Mouse (Mus musculus) embryonic fibroblast, embryonic 13.5 days (primary cell): ENCODE measurements around the gene Unc5cl. TPM values are rescaled to one million over a fixed set of nuclear protein-coding genes. Genes with fewer than 3 reads are reported as not detected.

Source experiments
- H3K27ac ChIP-seq: 2 replicates; pipeline ENCODE4 v1.5.1; 2012; ENCODE audit warnings: low read length, control low read depth, inconsistent platforms; ENCODE audit not compliant: insufficient read depth
- H3K4me1 ChIP-seq: 2 replicates; pipeline ENCODE4 v1.6.1; 2011; ENCODE audit warnings: low read length; ENCODE audit not compliant: control insufficient read depth, insufficient read depth
- H3K4me3 ChIP-seq: 2 replicates; pipeline ENCODE4 v1.5.1; 2011; ENCODE audit warnings: mild to moderate bottlenecking, control low read depth, low read length; ENCODE audit not compliant: insufficient read depth
- CTCF ChIP-seq: IDR thresholded peaks from 2 replicates; pipeline ENCODE4 v1.5.1; 2011; ENCODE audit warnings: mild to moderate bottlenecking, control low read depth, low read length, moderate library complexity, borderline replicate concordance; ENCODE audit not compliant: insufficient read depth
- POLR2A ChIP-seq: IDR thresholded peaks from 2 replicates; pipeline ENCODE4 v1.6.1; 2011; ENCODE audit warnings: low read depth, mild to moderate bottlenecking, control low read depth, low read length, moderate library complexity
- polyA plus RNA-seq: library from polyadenylated mRNA; stranded (reverse); fragments of >200 nt; gene quantifications from 2 replicates; pipeline ENCODE4 v1.2.4, GENCODE M21; 2011; ENCODE audit warnings: low read depth; ENCODE audit not compliant: missing spikeins, insufficient read length

Gene Unc5cl
- polyA plus RNA-seq, 1 experiment = not detected

GRCm38 (mm10) chr17:48443542-48444145 lies 11.1 kb upstream of the Unc5cl start:
- TF ChIP-seq CTCF = no peak
- no peak for TF ChIP-seq POLR2A
- no peak overlapping the region for H3K4me3 ChIP-seq
- no peak overlapping the region for H3K27ac ChIP-seq
- no peaks in the 10 kb centered on the region for H3K4me1 ChIP-seq

- Histone ChIP-seq H3K27ac (no peak overlapping the region), H3K4me3 (no peak overlapping the region), H3K4me1 (no peaks in the 10 kb centered on the region)
- no peak for TF ChIP-seq CTCF
- no peak for TF ChIP-seq POLR2A
Observed at GRCm38 (mm10) chr17:48447675-48448074, 7.0 kb upstream of the Unc5cl start.

GRCm38 (mm10) chr17:48450666-48451352 lies 3.9 kb upstream of the Unc5cl start:
- Histone ChIP-seq H3K4me3 (no peak overlapping the region), H3K4me1 (no peaks in the 10 kb centered on the region), H3K27ac (no peak overlapping the region)
- TF ChIP-seq CTCF (no peak), POLR2A (no peak)

- no peak within 1 kb of the TSS for H3K4me3 ChIP-seq
- TF ChIP-seq CTCF (no peak), POLR2A (no peak)
- no peak within 1 kb of the TSS for H3K27ac ChIP-seq
- H3K4me1 ChIP-seq = no peaks in the 10 kb centered on the region
Observed at GRCm38 (mm10) chr17:48451353-48451675, 3.4 kb upstream of the Unc5cl start, which contains the start of gene Tspo2. Tspo2 (minus strand) TSS chr17:48451522.

GRCm38 (mm10) chr17:48451753-48452444 lies 2.8 kb upstream of the Unc5cl start:
- Histone ChIP-seq H3K27ac (no peak overlapping the region), H3K4me1 (no peaks in the 10 kb centered on the region)
- no peak for TF ChIP-seq POLR2A

GRCm38 (mm10) chr17:48453489-48453888 lies 1.2 kb upstream of the Unc5cl start:
- Histone ChIP-seq H3K4me1 (no peaks in the 10 kb centered on the region), H3K27ac (no peak overlapping the region), H3K4me3 (no peak overlapping the region)
- no peak for TF ChIP-seq POLR2A
- no peak for TF ChIP-seq CTCF

More at GRCm38 (mm10) chr17:48451753-48452444, 2.8 kb upstream of the Unc5cl start:
- H3K4me3 ChIP-seq = no peak overlapping the region

GRCm38 (mm10) chr17:48454190-48454589 lies 511 bp upstream of the Unc5cl start:
- H3K27ac ChIP-seq = no peak overlapping the region
- no peaks in the 10 kb centered on the region for H3K4me1 ChIP-seq

GRCm38 (mm10) chr17:48455955-48456354 lies 1.3 kb downstream of the Unc5cl start:
- Histone ChIP-seq H3K4me1 (no peaks in the 10 kb centered on the region), H3K4me3 (no peak overlapping the region), H3K27ac (no peak overlapping the region)
- TF ChIP-seq POLR2A (no peak), CTCF (no peak)

More at GRCm38 (mm10) chr17:48454190-48454589, 511 bp upstream of the Unc5cl start:
- H3K4me3 ChIP-seq = no peak overlapping the region
- no peak for TF ChIP-seq CTCF
- no peak for TF ChIP-seq POLR2A

- Histone ChIP-seq H3K4me3 (no peak overlapping the region), H3K27ac (no peak overlapping the region), H3K4me1 (no peaks in the 10 kb centered on the region)
- TF ChIP-seq CTCF (no peak), POLR2A (no peak)
Observed at GRCm38 (mm10) chr17:48457971-48458653, 3.4 kb downstream of the Unc5cl start.
